Mouse (Mus musculus): ENCODE results near the gene Fam169b.

GRCm38 (mm10) chr7:68278385-68278784 is 4.7 kb downstream of the Fam169b start:
- TF ChIP-seq CTCF (IDR thresholded peaks at IDR 0.05; ENCODE audit: low read depth) (no peak), EP300 (IDR thresholded peaks at IDR 0.05; ENCODE audit: low read depth) (no peak)

Measured in heart, postnatal 0 days (tissue).